Mouse (Mus musculus): ENCODE results near the gene Kcmf1. TPM values are rescaled to one million over a fixed set of nuclear protein-coding genes. Genes with fewer than 3 reads are reported as not detected.

Kcmf1 gene
- 44.7 and 46.1 TPM in 2 replicates for polyA plus RNA-seq (2014; fragmentation: Nextera tagmentation; extraction: Ambion mirVana)

DNA sequence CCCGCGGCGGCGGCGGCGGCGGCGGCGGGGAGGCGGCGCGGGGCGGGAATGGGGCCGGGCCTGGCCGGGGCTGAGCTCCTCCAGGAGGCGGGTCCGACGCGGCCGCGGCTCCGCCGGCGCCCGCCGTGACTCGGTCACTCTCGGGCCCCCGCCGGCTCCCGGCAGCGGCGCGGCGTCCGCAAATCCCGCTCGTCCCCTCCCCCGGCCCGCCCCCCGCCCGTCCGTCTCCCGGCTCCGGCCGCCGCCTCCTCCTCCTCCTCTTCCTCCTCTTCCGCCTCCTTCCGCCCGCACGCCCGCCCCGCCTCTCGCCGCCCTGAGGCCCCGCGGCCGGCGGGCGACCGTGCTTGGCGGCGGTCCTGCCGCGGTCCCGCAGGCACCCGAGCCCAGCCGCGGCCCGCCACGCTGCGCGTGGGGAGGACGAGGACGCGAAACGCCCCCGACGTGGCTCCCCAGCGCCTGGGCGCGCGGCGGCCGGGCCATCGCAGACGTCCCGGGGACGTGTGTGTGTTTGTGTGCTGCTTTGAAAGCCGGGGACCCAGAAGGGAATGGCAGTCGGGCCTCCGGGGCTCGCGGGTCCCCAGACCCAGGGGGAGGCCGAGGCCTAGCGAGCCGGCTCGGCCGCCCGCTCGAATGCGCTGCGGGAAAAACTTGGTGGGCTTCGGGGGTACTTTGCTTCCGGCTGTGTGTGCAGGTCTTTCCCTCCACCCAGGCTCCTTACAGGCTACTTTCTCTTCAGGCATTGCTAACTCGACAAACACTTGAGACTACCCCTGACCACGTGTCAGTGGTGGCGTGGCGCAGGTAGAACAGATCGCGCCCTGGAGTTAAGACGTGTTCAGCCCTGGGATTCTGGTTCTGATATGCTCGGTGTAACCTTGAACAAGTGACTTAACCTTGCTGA is at the start of gene Kcmf1:
TSS of gene Kcmf1 (minus strand) at position 199 of the 901 bp plus-strand sequence.
- peak within 1 kb of the TSS; percentile 99 for H3K9ac ChIP-seq (ENCODE audit: low read depth, low read length)
- ATAC-seq (replicated peaks; ENCODE audit: insufficient number of reproducible peaks, low FRiP score, low TSS enrichment) = peak; percentile 81
- peak within 1 kb of the TSS; percentile 98 for H3K4me3 ChIP-seq (ENCODE audit: low read depth, low read length)
- no peaks in the 10 kb centered on the region for H3K27me3 ChIP-seq (ENCODE audit: control insufficient read depth, insufficient read depth, low read length)
- H3K4me1 ChIP-seq (ENCODE audit: control insufficient read depth, insufficient read depth, low read length) = peaks cover 28% of the 10 kb centered on the region
- peak within 1 kb of the TSS; percentile 76 for H3K4me2 ChIP-seq
- peak within 1 kb of the TSS; percentile 100 for H3K27ac ChIP-seq (ENCODE audit: low read depth, low read length)
- no peaks in the 10 kb centered on the region for H3K36me3 ChIP-seq (ENCODE audit: control insufficient read depth, insufficient read depth, low read length)
- H3K9me3 ChIP-seq (replicated peaks; ENCODE audit: control insufficient read depth, low read length) = no peaks in the 10 kb centered on the region
- under 1% methylated on average over 58 of the region's 113 CpGs for WGBS (ENCODE audit: insufficient replicate concordance)

- H3K9ac ChIP-seq (ENCODE audit: low read depth, low read length) = no peak overlapping the region
- H3K27ac ChIP-seq (ENCODE audit: low read depth, low read length) = no peak overlapping the region
- no peaks in the 10 kb centered on the region for H3K36me3 ChIP-seq (ENCODE audit: control insufficient read depth, insufficient read depth, low read length)
- no peak overlapping the region for H3K4me3 ChIP-seq (ENCODE audit: low read depth, low read length)
- 81% methylated on average over 9 of the region's 9 CpGs for WGBS (ENCODE audit: insufficient replicate concordance)
- peaks cover 3% of the 10 kb centered on the region; the same call in 1 of the 2 replicates for H3K9me3 ChIP-seq (replicated peaks; ENCODE audit: control insufficient read depth, low read length)
- no peak for ATAC-seq (replicated peaks; ENCODE audit: insufficient number of reproducible peaks, low FRiP score, low TSS enrichment)
- no peaks in the 10 kb centered on the region for H3K4me1 ChIP-seq (ENCODE audit: control insufficient read depth, insufficient read depth, low read length)
- no peaks in the 10 kb centered on the region for H3K27me3 ChIP-seq (ENCODE audit: control insufficient read depth, insufficient read depth, low read length)
- no peak overlapping the region for H3K4me2 ChIP-seq
These were observed 49.5 kb upstream of the Kcmf1 start for GRCm38 (mm10) chr6:72949161-72949756.

DNA sequence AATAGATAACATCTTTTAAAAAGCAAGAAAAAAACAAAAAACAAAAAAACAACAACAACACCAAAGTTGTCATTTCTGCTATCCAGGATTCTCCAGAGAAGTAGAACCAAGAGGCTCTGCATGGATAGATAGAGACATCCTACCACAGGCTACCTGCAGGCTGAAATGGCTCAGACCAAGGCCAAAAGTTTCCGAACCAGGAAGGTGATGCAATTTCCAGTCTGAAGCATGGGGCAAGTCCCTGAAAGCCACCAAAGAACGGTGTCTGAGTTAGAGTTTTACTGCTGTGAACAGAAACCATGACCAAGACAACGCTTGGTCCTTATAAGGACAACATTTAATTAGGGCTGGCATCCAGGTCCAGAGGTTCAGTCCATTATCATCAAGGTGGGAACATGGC is 48.6 kb upstream of the Kcmf1 start:
- Histone ChIP-seq H3K27me3 (ENCODE audit: control insufficient read depth, insufficient read depth, low read length) (no peaks in the 10 kb centered on the region), H3K4me2 (no peak overlapping the region), H3K9me3 (replicated peaks; ENCODE audit: control insufficient read depth, low read length) (peaks cover 3% of the 10 kb centered on the region; the same call in 1 of the 2 replicates), H3K9ac (ENCODE audit: low read depth, low read length) (no peak overlapping the region), H3K36me3 (ENCODE audit: control insufficient read depth, insufficient read depth, low read length) (no peaks in the 10 kb centered on the region), H3K27ac (ENCODE audit: low read depth, low read length) (no peak overlapping the region), H3K4me3 (ENCODE audit: low read depth, low read length) (no peak overlapping the region), H3K4me1 (ENCODE audit: control insufficient read depth, insufficient read depth, low read length) (no peaks in the 10 kb centered on the region)
- no peak for ATAC-seq (replicated peaks; ENCODE audit: insufficient number of reproducible peaks, low FRiP score, low TSS enrichment)
- 85% methylated on average over 3 of the region's 3 CpGs for WGBS (ENCODE audit: insufficient replicate concordance)

DNA sequence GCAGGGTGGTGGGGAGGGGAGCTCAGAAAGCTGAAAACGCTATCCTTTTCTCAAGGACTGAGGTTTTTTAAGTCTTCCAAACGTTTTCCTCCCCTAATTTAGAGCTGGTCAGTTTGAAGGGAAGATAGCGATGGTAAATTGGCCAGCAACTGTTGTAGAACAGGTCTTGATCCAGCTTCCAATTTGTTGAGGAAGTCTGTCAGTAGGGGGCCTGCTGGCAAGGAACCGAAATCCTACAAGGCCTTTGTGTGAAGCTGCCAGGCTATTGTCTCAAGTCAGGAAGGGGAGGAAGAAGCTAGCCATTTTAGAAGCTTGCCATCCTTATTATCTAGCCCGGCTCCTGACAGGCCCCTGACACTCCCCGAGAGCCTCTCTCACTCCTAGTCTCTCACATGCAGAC is 48.2 kb upstream of the Kcmf1 start:
- Histone ChIP-seq H3K4me2 (no peak overlapping the region), H3K9me3 (replicated peaks; ENCODE audit: control insufficient read depth, low read length) (peaks cover 3% of the 10 kb centered on the region; the same call in 1 of the 2 replicates), H3K4me1 (ENCODE audit: control insufficient read depth, insufficient read depth, low read length) (no peaks in the 10 kb centered on the region), H3K4me3 (ENCODE audit: low read depth, low read length) (no peak overlapping the region), H3K27ac (ENCODE audit: low read depth, low read length) (no peak overlapping the region), H3K36me3 (ENCODE audit: control insufficient read depth, insufficient read depth, low read length) (no peaks in the 10 kb centered on the region), H3K9ac (ENCODE audit: low read depth, low read length) (no peak overlapping the region), H3K27me3 (ENCODE audit: control insufficient read depth, insufficient read depth, low read length) (no peaks in the 10 kb centered on the region)
- ATAC-seq (replicated peaks; ENCODE audit: insufficient number of reproducible peaks, low FRiP score, low TSS enrichment) = no peak
- 52% methylated on average over 6 of the region's 6 CpGs for WGBS (ENCODE audit: insufficient replicate concordance)

DNA sequence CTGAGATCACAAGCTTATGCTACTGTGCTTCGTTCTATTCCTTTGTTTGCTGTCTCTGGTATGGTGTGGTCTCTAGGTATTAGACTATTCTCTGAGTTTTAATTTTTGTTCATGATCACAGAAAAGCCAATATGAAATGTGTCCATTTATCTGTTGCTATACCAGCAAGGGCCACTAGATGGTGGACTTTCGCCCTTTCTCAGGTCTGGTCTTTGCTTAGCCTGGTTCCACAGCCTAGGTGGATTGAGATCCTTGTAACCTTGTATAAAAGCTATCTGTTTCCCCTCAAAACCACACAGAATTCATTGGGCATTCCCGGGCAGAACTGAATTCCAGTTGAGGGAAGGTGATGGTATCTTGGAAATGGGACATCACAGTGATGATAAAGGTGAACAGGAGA is 40.7 kb upstream of the Kcmf1 start:
- 4% methylated on average over 3 of the region's 3 CpGs for WGBS (ENCODE audit: insufficient replicate concordance)
- no peaks in the 10 kb centered on the region for H3K27me3 ChIP-seq (ENCODE audit: control insufficient read depth, insufficient read depth, low read length)
- no peak overlapping the region for H3K27ac ChIP-seq (ENCODE audit: low read depth, low read length)
- H3K9ac ChIP-seq (ENCODE audit: low read depth, low read length) = no peak overlapping the region
- H3K36me3 ChIP-seq (ENCODE audit: control insufficient read depth, insufficient read depth, low read length) = no peaks in the 10 kb centered on the region
- H3K4me2 ChIP-seq = no peak overlapping the region
- no peak for ATAC-seq (replicated peaks; ENCODE audit: insufficient number of reproducible peaks, low FRiP score, low TSS enrichment)
- no peak overlapping the region for H3K4me3 ChIP-seq (ENCODE audit: low read depth, low read length)
- no peaks in the 10 kb centered on the region for H3K4me1 ChIP-seq (ENCODE audit: control insufficient read depth, insufficient read depth, low read length)
- H3K9me3 ChIP-seq (replicated peaks; ENCODE audit: control insufficient read depth, low read length) = no peaks in the 10 kb centered on the region

DNA sequence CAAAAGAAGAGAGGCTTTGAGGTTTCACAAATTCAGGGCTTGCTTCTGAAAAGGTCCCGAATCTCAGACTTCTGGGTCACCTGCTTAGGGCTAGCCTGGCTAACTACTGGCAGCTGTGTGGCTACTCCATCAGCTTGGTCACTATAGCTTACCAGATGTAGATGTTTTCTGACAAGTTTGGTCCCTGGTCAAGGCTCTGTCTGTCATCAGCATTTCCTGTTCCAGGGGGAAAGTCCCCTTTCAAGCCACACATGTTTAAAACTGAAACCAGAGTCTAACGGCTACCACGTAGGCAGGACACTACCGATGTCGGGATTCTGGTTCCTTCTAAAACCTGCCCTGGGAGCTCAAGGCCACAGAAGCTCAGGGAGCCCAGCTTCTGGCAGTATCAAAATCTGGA is 38.1 kb upstream of the Kcmf1 start:
- no peaks in the 10 kb centered on the region; the same call in 1 of the 2 replicates for H3K9me3 ChIP-seq (replicated peaks; ENCODE audit: control insufficient read depth, low read length)
- 60% methylated on average over 5 of the region's 5 CpGs for WGBS (ENCODE audit: insufficient replicate concordance)
- no peaks in the 10 kb centered on the region for H3K36me3 ChIP-seq (ENCODE audit: control insufficient read depth, insufficient read depth, low read length)
- no peak overlapping the region for H3K4me3 ChIP-seq (ENCODE audit: low read depth, low read length)
- no peak overlapping the region for H3K4me2 ChIP-seq
- no peak overlapping the region for H3K27ac ChIP-seq (ENCODE audit: low read depth, low read length)
- no peaks in the 10 kb centered on the region for H3K4me1 ChIP-seq (ENCODE audit: control insufficient read depth, insufficient read depth, low read length)
- H3K9ac ChIP-seq (ENCODE audit: low read depth, low read length) = no peak overlapping the region
- no peaks in the 10 kb centered on the region for H3K27me3 ChIP-seq (ENCODE audit: control insufficient read depth, insufficient read depth, low read length)
- ATAC-seq (replicated peaks; ENCODE audit: insufficient number of reproducible peaks, low FRiP score, low TSS enrichment) = no peak

- H3K27me3 ChIP-seq (ENCODE audit: control insufficient read depth, insufficient read depth, low read length) = no peaks in the 10 kb centered on the region
- H3K9me3 ChIP-seq (replicated peaks; ENCODE audit: control insufficient read depth, low read length) = no peaks in the 10 kb centered on the region; the same call in 1 of the 2 replicates
- ATAC-seq (replicated peaks; ENCODE audit: insufficient number of reproducible peaks, low FRiP score, low TSS enrichment) = no peak
- H3K4me3 ChIP-seq (ENCODE audit: low read depth, low read length) = no peak overlapping the region
- H3K36me3 ChIP-seq (ENCODE audit: control insufficient read depth, insufficient read depth, low read length) = no peaks in the 10 kb centered on the region
- WGBS (ENCODE audit: insufficient replicate concordance) = 66% methylated on average over 3 of the region's 3 CpGs
- no peak overlapping the region for H3K27ac ChIP-seq (ENCODE audit: low read depth, low read length)
- no peaks in the 10 kb centered on the region for H3K4me1 ChIP-seq (ENCODE audit: control insufficient read depth, insufficient read depth, low read length)
- no peak overlapping the region for H3K9ac ChIP-seq (ENCODE audit: low read depth, low read length)
- no peak overlapping the region for H3K4me2 ChIP-seq
These were observed 37.7 kb upstream of the Kcmf1 start for GRCm38 (mm10) chr6:72937430-72937829.

GRCm38 (mm10) chr6:72932955-72933354 is 33.2 kb upstream of the Kcmf1 start:
- no peaks in the 10 kb centered on the region for H3K36me3 ChIP-seq (ENCODE audit: control insufficient read depth, insufficient read depth, low read length)
- no peaks in the 10 kb centered on the region for H3K27me3 ChIP-seq (ENCODE audit: control insufficient read depth, insufficient read depth, low read length)
- H3K4me1 ChIP-seq (ENCODE audit: control insufficient read depth, insufficient read depth, low read length) = no peaks in the 10 kb centered on the region
- 71% methylated on average over 1 of the region's 1 CpGs for WGBS (ENCODE audit: insufficient replicate concordance)
- no peak overlapping the region for H3K9ac ChIP-seq (ENCODE audit: low read depth, low read length)
- no peak overlapping the region for H3K4me3 ChIP-seq (ENCODE audit: low read depth, low read length)
- H3K4me2 ChIP-seq = no peak overlapping the region
- H3K27ac ChIP-seq (ENCODE audit: low read depth, low read length) = no peak overlapping the region
- no peaks in the 10 kb centered on the region; the same call in 1 of the 2 replicates for H3K9me3 ChIP-seq (replicated peaks; ENCODE audit: control insufficient read depth, low read length)
- ATAC-seq (replicated peaks; ENCODE audit: insufficient number of reproducible peaks, low FRiP score, low TSS enrichment) = no peak
